Mouse (Mus musculus) forebrain, embryonic 16.5 days (tissue): ENCODE results near the gene Itgb7. TPM values are rescaled to one million over a fixed set of nuclear protein-coding genes. Genes with fewer than 3 reads are reported as not detected.

ENCODE experiments used
- ATAC-seq: fragments of 200-750 bp; cut with Nextera tagmentation; 2 replicates; pipeline ENCODE4 v1.8.0; 2017; ENCODE audit warnings: mild to moderate bottlenecking, moderate library complexity
- H3K27ac ChIP-seq: fragments of 300-500 bp; sonication (generic); 2 replicates; pipeline ENCODE4 v1.5.1; 2014; ENCODE audit warnings: low read length, control low read depth
- H3K27me3 ChIP-seq: fragments of 300-500 bp; sonication (generic); replicated peaks from 2 replicates; pipeline ENCODE4 v1.6.1; 2014; ENCODE audit warnings: low read length; ENCODE audit not compliant: control insufficient read depth, insufficient read depth
- H3K36me3 ChIP-seq: fragments of 300-500 bp; sonication (generic); 2 replicates; pipeline ENCODE4 v1.6.1; 2014; ENCODE audit not compliant: control insufficient read depth, insufficient read depth
- H3K4me1 ChIP-seq: fragments of 300-500 bp; sonication (generic); replicated peaks from 2 replicates; pipeline ENCODE4 v1.6.1; 2014; ENCODE audit warnings: low read length; ENCODE audit not compliant: control insufficient read depth, insufficient read depth
- H3K4me2 ChIP-seq: fragments of 300-500 bp; sonication (generic); 2 replicates; pipeline ENCODE4 v1.6.1; 2014; ENCODE audit warnings: mild to moderate bottlenecking, low read length, control low read depth
- H3K4me3 ChIP-seq: fragments of 300-500 bp; sonication (generic); replicated peaks from 2 replicates; pipeline ENCODE4 v1.5.1; 2014; ENCODE audit warnings: mild to moderate bottlenecking, low read length, control low read depth
- H3K9ac ChIP-seq: fragments of 300-500 bp; sonication (generic); replicated peaks from 2 replicates; pipeline ENCODE4 v1.6.1; 2014; ENCODE audit warnings: low read depth, low read length, control low read depth
- H3K9me3 ChIP-seq: fragments of 300-500 bp; sonication (generic); 2 replicates; pipeline ENCODE4 v1.6.1; 2016; ENCODE audit warnings: low read length; ENCODE audit not compliant: control insufficient read depth
- WGBS: fragments of 180-500 bp; shearing (Covaris S2); extraction: QIAGEN DNeasy Blood & Tissue Kit; methylation state at CpG from one replicate; pipeline ENCODE4 v1.1.7; 2014; 5-methylcytosine and 5-hydroxymethylcytosine counted together
- polyA plus RNA-seq: library from polyadenylated mRNA; unstranded; fragments of >200 nt; fragmentation: Nextera tagmentation; extraction: Ambion mirVana; gene quantifications from 2 replicates; pipeline ENCODE4 v1.2.1, GENCODE M21; 2015

Itgb7 gene
- polyA plus RNA-seq, 1 experiment from 2014 or later, result 0.73 TPM

DNA sequence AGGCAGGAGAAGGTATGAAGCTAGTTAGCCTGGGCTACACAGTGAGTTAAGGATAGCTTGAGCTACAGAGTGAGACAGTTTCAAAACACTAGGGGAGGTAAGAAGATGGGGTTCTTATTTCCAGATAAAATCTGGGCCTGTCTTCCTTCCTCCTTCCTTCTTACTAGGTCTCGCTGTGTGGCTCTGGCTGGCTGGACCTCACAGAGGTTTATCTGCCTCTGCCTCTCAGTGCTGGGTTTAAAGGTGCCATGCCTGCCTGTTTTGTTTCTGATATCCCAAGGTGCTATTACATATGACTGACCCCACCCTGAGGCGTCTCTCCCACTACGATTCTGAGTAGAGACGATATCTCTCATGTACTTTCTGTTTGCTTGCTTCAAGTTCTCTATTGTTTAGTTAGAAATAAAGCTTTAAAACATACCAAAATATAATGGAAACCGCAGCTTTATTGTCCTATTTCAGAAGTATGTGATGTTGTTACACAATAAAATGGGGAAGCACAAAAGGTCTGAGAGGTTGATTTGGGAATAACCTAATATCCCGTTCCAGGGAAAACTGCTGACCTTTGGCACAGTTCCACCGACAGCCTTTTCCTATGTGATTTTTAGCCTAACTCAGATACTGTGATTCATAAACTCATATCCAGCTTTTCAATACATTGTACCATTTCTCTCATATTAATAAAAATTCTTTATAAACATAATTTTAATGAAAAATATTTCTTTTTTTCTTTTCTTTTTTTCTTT, 55.0 kb downstream of the Itgb7 start:
- no peak overlapping the region for H3K9ac ChIP-seq
- no peaks in the 10 kb centered on the region for H3K9me3 ChIP-seq
- H3K27ac ChIP-seq, result no peak overlapping the region
- H3K27me3 ChIP-seq, result no peaks in the 10 kb centered on the region
- WGBS, result 89% methylated on average over 7 of the region's 7 CpGs
- no peaks in the 10 kb centered on the region for H3K36me3 ChIP-seq
- H3K4me2 ChIP-seq, result no peak overlapping the region
- H3K4me1 ChIP-seq, result no peaks in the 10 kb centered on the region
- H3K4me3 ChIP-seq, result no peak overlapping the region
- no peak for ATAC-seq

DNA sequence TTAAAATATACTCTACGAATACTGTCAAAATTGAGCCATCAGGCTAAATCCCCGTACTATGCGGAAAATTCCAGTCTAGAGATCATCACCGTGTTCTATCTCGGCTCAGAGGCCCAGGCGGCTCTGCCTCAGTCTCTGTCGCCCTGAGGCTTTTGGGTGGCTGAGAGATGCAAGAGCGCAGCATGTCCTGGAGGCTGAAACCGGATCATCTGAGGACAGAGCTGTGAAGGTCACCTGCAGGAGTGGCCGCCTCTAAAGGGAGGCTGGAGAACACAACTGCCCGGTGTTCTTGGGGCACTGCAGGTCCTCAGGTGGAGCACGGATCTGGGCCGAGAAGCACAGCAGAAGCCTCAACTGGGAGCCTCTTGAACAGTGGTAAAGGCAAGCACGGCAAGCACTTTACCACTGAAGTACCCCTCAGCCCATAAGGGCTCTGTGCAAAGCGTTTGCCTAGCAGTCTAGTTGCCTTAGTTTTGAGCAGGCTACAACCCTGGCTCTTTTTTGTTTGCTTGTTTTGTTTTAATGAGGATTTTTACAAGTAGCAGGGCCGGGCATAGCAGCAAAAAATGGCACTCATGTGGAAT, 55.9 kb downstream of the Itgb7 start:
- Histone ChIP-seq H3K27me3 (no peaks in the 10 kb centered on the region), H3K9me3 (no peaks in the 10 kb centered on the region), H3K4me3 (no peak overlapping the region), H3K27ac (no peak overlapping the region), H3K4me2 (no peak overlapping the region), H3K36me3 (no peaks in the 10 kb centered on the region), H3K4me1 (no peaks in the 10 kb centered on the region), H3K9ac (no peak overlapping the region)
- 89% methylated on average over 16 of the region's 16 CpGs for WGBS
- ATAC-seq, result no peak

DNA sequence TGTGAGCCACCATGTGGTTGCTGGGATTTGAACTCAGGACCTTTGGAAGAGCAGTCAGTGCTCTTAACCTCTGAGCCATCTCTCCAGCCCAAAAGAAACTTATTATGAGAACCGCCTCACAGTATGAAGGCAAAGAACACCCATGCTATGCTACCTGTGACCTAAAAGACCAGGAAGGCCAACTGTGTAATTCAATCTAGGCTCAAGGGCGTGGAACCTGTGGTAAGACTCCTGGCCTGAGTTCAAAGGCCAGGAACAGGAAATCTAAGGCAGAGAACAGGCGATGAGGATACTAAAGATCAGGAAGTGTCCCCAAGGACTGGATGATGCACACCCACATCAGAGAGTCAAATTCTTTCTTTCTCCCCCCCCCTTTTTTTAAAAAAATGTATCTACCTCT, 58.2 kb downstream of the Itgb7 start:
- no peak for ATAC-seq
- Histone ChIP-seq H3K4me1 (no peaks in the 10 kb centered on the region), H3K9me3 (no peaks in the 10 kb centered on the region), H3K9ac (no peak overlapping the region), H3K4me3 (no peak overlapping the region), H3K36me3 (no peaks in the 10 kb centered on the region), H3K4me2 (no peak overlapping the region), H3K27ac (no peak overlapping the region), H3K27me3 (no peaks in the 10 kb centered on the region)
- WGBS, result 87% methylated on average over 3 of the region's 3 CpGs

DNA sequence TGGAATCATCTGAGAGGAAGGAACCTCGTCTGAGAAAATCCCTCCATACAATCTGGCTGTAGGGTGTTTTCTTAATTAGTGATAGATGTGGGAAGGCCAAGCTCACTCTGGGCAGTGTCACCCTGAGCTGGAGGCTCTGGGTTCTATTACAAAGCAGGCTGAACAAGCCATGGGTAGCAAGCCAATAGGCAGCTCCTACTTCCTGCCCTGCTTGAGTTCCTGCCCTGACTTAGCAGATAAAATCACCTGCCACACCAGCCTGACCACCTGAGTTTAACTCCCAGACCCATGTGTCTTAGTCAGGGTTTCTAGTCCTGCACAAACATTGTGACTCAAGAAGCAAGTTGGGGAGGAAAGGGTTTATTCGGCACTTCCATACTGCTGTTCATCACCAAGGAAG, 62.7 kb downstream of the Itgb7 start:
- Histone ChIP-seq H3K4me3 (no peak overlapping the region), H3K27ac (no peak overlapping the region), H3K9me3 (no peaks in the 10 kb centered on the region), H3K4me1 (no peaks in the 10 kb centered on the region), H3K4me2 (no peak overlapping the region), H3K27me3 (no peaks in the 10 kb centered on the region), H3K9ac (no peak overlapping the region), H3K36me3 (no peaks in the 10 kb centered on the region)
- WGBS, result 63% methylated on average over 2 of the region's 2 CpGs
- no peak for ATAC-seq

DNA sequence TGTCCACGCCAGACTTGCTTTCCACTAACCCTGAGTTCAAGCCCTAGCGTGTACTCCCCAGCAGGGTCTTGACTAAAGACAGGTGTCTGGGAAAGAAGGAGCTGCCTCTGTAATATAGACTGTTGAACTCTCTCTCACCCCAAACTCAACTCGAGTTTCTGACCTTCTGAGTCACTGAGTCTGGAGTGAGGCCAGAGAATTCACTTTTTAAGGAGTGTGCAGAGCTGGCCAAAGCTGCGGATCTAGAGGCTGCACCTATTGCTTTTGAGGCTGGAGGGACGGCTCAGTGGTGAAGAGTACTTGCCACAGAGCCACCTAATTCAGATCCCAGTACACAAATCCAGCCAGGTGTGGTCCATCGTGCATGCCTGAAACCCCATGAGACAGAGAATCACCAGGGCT, 64.1 kb downstream of the Itgb7 start:
- Histone ChIP-seq H3K27ac (no peak overlapping the region), H3K36me3 (no peaks in the 10 kb centered on the region)

More for the DNA sequence above, 64.1 kb downstream of the Itgb7 start:
- ATAC-seq, result no peak
- Histone ChIP-seq H3K9ac (no peak overlapping the region), H3K4me3 (no peak overlapping the region), H3K27me3 (no peaks in the 10 kb centered on the region), H3K4me2 (no peak overlapping the region), H3K9me3 (no peaks in the 10 kb centered on the region), H3K4me1 (no peaks in the 10 kb centered on the region)
- 71% methylated on average over 6 of the region's 6 CpGs for WGBS

Other genes starting within 250 kb of the Itgb7 start
- 2.4 and 3.7 TPM in 2 replicates for gene Krt8, start 227.5 kb downstream of the Itgb7 start, polyA plus RNA-seq
- 4.4 TPM in 2 replicates for gene Krt18, start 203.8 kb downstream of the Itgb7 start, polyA plus RNA-seq
- 109 and 117 TPM in 2 replicates for gene Eif4b, start 158.2 kb downstream of the Itgb7 start, polyA plus RNA-seq
- 6.9 and 7.7 TPM in 2 replicates for gene Tns2, start 131.5 kb downstream of the Itgb7 start, polyA plus RNA-seq
- 48.2 and 56.4 TPM in 2 replicates for gene Spryd3, start 95.7 kb downstream of the Itgb7 start, polyA plus RNA-seq
- gene Igfbp6, start 87.6 kb downstream of the Itgb7 start, polyA plus RNA-seq, result 2.2 and 2.4 TPM in 2 replicates
- gene Soat2, start 81.4 kb downstream of the Itgb7 start, polyA plus RNA-seq, result not detected in 2 replicates
- 84.6 and 93.4 TPM in 2 replicates for gene Zfp740, start 28.7 kb downstream of the Itgb7 start, polyA plus RNA-seq
- 37.8 and 39.6 TPM in 2 replicates for gene Csad, start 27.2 kb downstream of the Itgb7 start, polyA plus RNA-seq
- 6.4 and 8.0 TPM in 2 replicates for gene Rarg, start 25.6 kb upstream of the Itgb7 start, polyA plus RNA-seq
- 0.11 TPM in 1 of 2 replicates, not detected in the other for gene Gm9918, start 38.6 kb upstream of the Itgb7 start, polyA plus RNA-seq
- gene Mfsd5, start 47.5 kb upstream of the Itgb7 start, polyA plus RNA-seq, result 50.6 and 52.8 TPM in 2 replicates
- 10.9 and 11.7 TPM in 2 replicates for gene Espl1, start 64.3 kb upstream of the Itgb7 start, polyA plus RNA-seq
- gene Pfdn5, start 94.2 kb upstream of the Itgb7 start, polyA plus RNA-seq, result 429 and 443 TPM in 2 replicates
- gene Myg1, start 99.8 kb upstream of the Itgb7 start, polyA plus RNA-seq, result 105 and 111 TPM in 2 replicates
- gene Aaas, start 118.8 kb upstream of the Itgb7 start, polyA plus RNA-seq, result 42.0 and 44.7 TPM in 2 replicates
- 0.38 and 1.1 TPM in 2 replicates for gene Sp7, start 135.2 kb upstream of the Itgb7 start, polyA plus RNA-seq
- 5.0 and 5.9 TPM in 2 replicates for gene Sp1, start 174.2 kb upstream of the Itgb7 start, polyA plus RNA-seq
- 0.32 and 0.58 TPM in 2 replicates for gene Amhr2, start 213.4 kb upstream of the Itgb7 start, polyA plus RNA-seq
- gene Prr13, start 227.1 kb upstream of the Itgb7 start, polyA plus RNA-seq, result 79.0 and 80.9 TPM in 2 replicates
- gene Pcbp2, start 238.6 kb upstream of the Itgb7 start, polyA plus RNA-seq, result 144 and 149 TPM in 2 replicates